Mouse (Mus musculus) intestine, embryonic 14.5 days (tissue): ENCODE data around the gene Bysl. TPM values are rescaled to one million over a fixed set of nuclear protein-coding genes. Genes with fewer than 3 reads are reported as not detected.
A peak's percentile ranks its signal among the peaks of the same experiment; 100 is the strongest.

Source experiments
- ATAC-seq: fragments of 200-750 bp; cut with Nextera tagmentation; replicated peaks from 2 replicates; pipeline ENCODE4 v1.8.0; 2017; ENCODE audit warnings: low read depth, moderate number of reproducible peaks, moderate TSS enrichment, moderate library complexity; ENCODE audit not compliant: low FRiP score, low TSS enrichment
- DNase-seq: peaks from one replicate; pipeline ENCODE4 v3.0.0-alpha.2; 2018; ENCODE audit warnings: low spot score
- H3K27ac ChIP-seq: fragments of 300-500 bp; sonication (generic); 2 replicates; pipeline ENCODE4 v1.5.1; 2014; ENCODE audit warnings: low read depth, mild to moderate bottlenecking, control low read depth
- H3K27me3 ChIP-seq: fragments of 300-500 bp; sonication (generic); replicated peaks from 2 replicates; pipeline ENCODE4 v1.6.1; 2014; ENCODE audit warnings: low read length, control low read depth; ENCODE audit not compliant: control insufficient read depth, insufficient read depth
- H3K36me3 ChIP-seq: fragments of 300-500 bp; sonication (generic); 2 replicates; pipeline ENCODE4 v1.6.1; 2014; ENCODE audit warnings: low read length, control low read depth; ENCODE audit not compliant: control insufficient read depth, insufficient read depth
- H3K4me1 ChIP-seq: fragments of 300-500 bp; sonication (generic); replicated peaks from 2 replicates; pipeline ENCODE4 v1.6.1; 2014; ENCODE audit warnings: low read length, control low read depth, mixed read lengths; ENCODE audit not compliant: control insufficient read depth, insufficient read depth
- H3K4me2 ChIP-seq: fragments of 300-500 bp; sonication (generic); 2 replicates; pipeline ENCODE4 v1.6.1; 2014; ENCODE audit warnings: low read length
- H3K4me3 ChIP-seq: fragments of 300-500 bp; sonication (generic); 2 replicates; pipeline ENCODE4 v1.5.1; 2014; ENCODE audit warnings: low read depth, low read length, control low read depth, mixed read lengths
- H3K9ac ChIP-seq: fragments of 300-500 bp; sonication (generic); 2 replicates; pipeline ENCODE4 v1.6.1; 2014; ENCODE audit warnings: mild to moderate bottlenecking, low read length
- H3K9me3 ChIP-seq: fragments of 300-500 bp; sonication (generic); 2 replicates; pipeline ENCODE4 v1.6.1; 2016; ENCODE audit warnings: low read length, control low read depth; ENCODE audit not compliant: control insufficient read depth
- WGBS: fragments of 180-500 bp; shearing (Covaris S2); extraction: QIAGEN DNeasy Blood & Tissue Kit; methylation state at CpG from one replicate; pipeline ENCODE4 v1.1.7; 2014; 5-methylcytosine and 5-hydroxymethylcytosine counted together
- polyA plus RNA-seq: library from polyadenylated mRNA; unstranded; fragments of >200 nt; fragmentation: Nextera tagmentation; extraction: Ambion mirVana; gene quantifications from 2 replicates; pipeline ENCODE4 v1.2.1, GENCODE M21; 2014

The Bysl gene
- polyA plus RNA-seq, 1 experiment from 2014 or later, result 25.7 TPM

- Histone ChIP-seq H3K9me3 (no peaks in the 10 kb centered on the region), H3K4me2 (peak overlapping the region; percentile 15; the same call in 1 of the 2 replicates), H3K4me1 (peaks cover 4% of the 10 kb centered on the region; the same call in 1 of the 2 replicates), H3K36me3 (no peaks in the 10 kb centered on the region), H3K27me3 (no peaks in the 10 kb centered on the region), H3K27ac (peak overlapping the region; percentile 80), H3K9ac (no peak overlapping the region), H3K4me3 (no peak overlapping the region)
- ATAC-seq (peak; percentile 70; the same call in 1 of the 2 replicates), DNase-seq (peak; percentile 65)
- WGBS, result 36% methylated on average over 6 of the region's 6 CpGs
These were observed 51.6 kb downstream of the Bysl start for GRCm38 (mm10) chr17:47559726-47560125.

DNA sequence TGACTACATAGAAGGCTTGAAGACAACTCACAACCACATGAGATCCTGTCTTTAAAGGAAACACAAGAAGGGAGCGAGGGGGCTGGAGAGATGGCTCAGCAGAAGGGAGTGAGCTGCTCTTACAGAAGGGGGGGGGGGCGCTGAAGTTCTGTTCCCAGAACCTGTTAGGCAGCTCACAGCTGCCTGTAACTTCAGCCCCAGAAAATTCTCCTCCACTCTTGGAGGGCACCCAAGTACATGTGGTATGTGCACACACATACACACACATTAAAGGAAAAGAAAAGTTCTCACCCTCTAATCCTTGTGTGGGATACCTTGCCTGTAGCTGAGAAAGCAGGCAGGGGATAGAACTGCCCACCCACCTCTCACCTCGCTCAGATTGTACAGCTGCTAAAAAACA, 54.1 kb downstream of the Bysl start:
- no peaks in the 10 kb centered on the region for H3K36me3 ChIP-seq
- peaks cover 4% of the 10 kb centered on the region; the same call in 1 of the 2 replicates for H3K4me1 ChIP-seq
- no peak overlapping the region for H3K27ac ChIP-seq
- DNase-seq (no peak), ATAC-seq (no peak)
- H3K4me2 ChIP-seq, result no peak overlapping the region
- 62% methylated on average over 3 of the region's 3 CpGs for WGBS
- no peak overlapping the region for H3K9ac ChIP-seq
- no peaks in the 10 kb centered on the region for H3K9me3 ChIP-seq
- H3K4me3 ChIP-seq, result no peak overlapping the region
- H3K27me3 ChIP-seq, result no peaks in the 10 kb centered on the region

- no peak for ATAC-seq
- no peak for DNase-seq
- Histone ChIP-seq H3K4me1 (no peaks in the 10 kb centered on the region), H3K36me3 (no peaks in the 10 kb centered on the region), H3K9ac (no peak overlapping the region), H3K4me3 (no peak overlapping the region), H3K27ac (no peak overlapping the region), H3K27me3 (no peaks in the 10 kb centered on the region), H3K9me3 (no peaks in the 10 kb centered on the region), H3K4me2 (no peak overlapping the region)
- 78% methylated on average over 9 of the region's 10 CpGs for WGBS
These were observed 56.7 kb downstream of the Bysl start for GRCm38 (mm10) chr17:47554621-47555020.

DNA sequence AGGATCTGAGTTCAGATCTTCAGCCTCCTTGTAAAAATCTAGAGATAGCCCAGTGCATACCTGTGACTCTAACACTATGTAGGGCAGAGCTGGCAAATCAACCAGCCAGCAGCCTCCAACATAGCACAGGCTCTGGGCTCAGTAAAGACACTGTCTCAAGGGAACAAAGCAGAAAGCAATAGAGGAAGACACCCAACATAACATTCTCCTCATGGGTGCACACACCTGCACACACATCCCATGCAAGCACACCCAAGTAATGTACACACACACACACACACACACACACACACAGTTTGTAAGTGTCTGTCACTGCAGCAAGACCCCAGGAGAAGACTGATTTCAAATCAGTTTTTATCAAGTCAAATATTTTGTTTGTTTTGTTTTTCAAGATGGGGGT, 58.3 kb downstream of the Bysl start:
- ATAC-seq (no peak), DNase-seq (no peak)
- Histone ChIP-seq H3K4me3 (no peak overlapping the region), H3K36me3 (no peaks in the 10 kb centered on the region), H3K27me3 (no peaks in the 10 kb centered on the region), H3K4me1 (no peaks in the 10 kb centered on the region), H3K27ac (no peak overlapping the region), H3K4me2 (no peak overlapping the region), H3K9ac (no peak overlapping the region), H3K9me3 (no peaks in the 10 kb centered on the region)

GRCm38 (mm10) chr17:47551049-47551448, 60.2 kb downstream of the Bysl start:
- no peak overlapping the region for H3K4me2 ChIP-seq
- no peak overlapping the region for H3K4me3 ChIP-seq
- DNase-seq (no peak), ATAC-seq (no peak)
- no peaks in the 10 kb centered on the region for H3K36me3 ChIP-seq
- 69% methylated on average over 7 of the region's 7 CpGs for WGBS
- H3K9me3 ChIP-seq, result no peaks in the 10 kb centered on the region
- H3K4me1 ChIP-seq, result no peaks in the 10 kb centered on the region; the same call in 1 of the 2 replicates
- H3K9ac ChIP-seq, result no peak overlapping the region
- H3K27me3 ChIP-seq, result no peaks in the 10 kb centered on the region
- H3K27ac ChIP-seq, result no peak overlapping the region

Other genes starting within 250 kb of the Bysl start
- gene Mrps10, start 242.6 kb downstream of the Bysl start, polyA plus RNA-seq, result 89.3 and 91.4 TPM in 2 replicates
- 0.32 and 0.37 TPM in 2 replicates for gene Guca1b, start 226.1 kb downstream of the Bysl start, polyA plus RNA-seq
- gene Guca1a, start 210.9 kb downstream of the Bysl start, polyA plus RNA-seq, result 2.5 and 3.1 TPM in 2 replicates
- gene AI661453, start 174.9 kb downstream of the Bysl start, polyA plus RNA-seq, result 3.4 and 4.4 TPM in 2 replicates
- gene 1700001C19Rik, start 174.1 kb downstream of the Bysl start, polyA plus RNA-seq, result 0.22 and 0.24 TPM in 2 replicates
- 21.5 and 25.0 TPM in 2 replicates for gene Taf8, start 109.2 kb downstream of the Bysl start, polyA plus RNA-seq
- 450 and 457 TPM in 2 replicates for gene Ccnd3, start 106.4 kb downstream of the Bysl start, polyA plus RNA-seq
- gene Med20, start 90 bp upstream of the Bysl start, polyA plus RNA-seq, result 45.2 and 48.2 TPM in 2 replicates
- 1.6 and 1.8 TPM in 2 replicates for gene Gm20517, start 97 bp upstream of the Bysl start, polyA plus RNA-seq
- gene Usp49, start 19.2 kb upstream of the Bysl start, polyA plus RNA-seq, result 5.3 and 6.5 TPM in 2 replicates
- 455 and 463 TPM in 2 replicates for gene Tomm6, start 76.9 kb upstream of the Bysl start, polyA plus RNA-seq
- gene Frs3, start 77.5 kb upstream of the Bysl start, polyA plus RNA-seq, result 4.8 and 5.3 TPM in 2 replicates
- 0.90 and 1.4 TPM in 2 replicates for gene Gm21981, start 83.0 kb upstream of the Bysl start, polyA plus RNA-seq
- gene Prickle4, start 83.2 kb upstream of the Bysl start, polyA plus RNA-seq, result 0.52 and 0.53 TPM in 2 replicates
- gene Pgc, start 115.3 kb upstream of the Bysl start, polyA plus RNA-seq, result 2.1 and 2.6 TPM in 2 replicates
- 9.3 and 13.6 TPM in 2 replicates for gene Tfeb, start 125.5 kb upstream of the Bysl start, polyA plus RNA-seq
- 31.7 and 34.1 TPM in 2 replicates for gene Mdfi, start 223.2 kb upstream of the Bysl start, polyA plus RNA-seq